Mouse (Mus musculus) spleen, postnatal 14 days (tissue): ENCODE measurements around the gene Rxfp4.

Source experiments
- DNase-seq, 2 experiments: peaks; one replicate each; pipeline ENCODE4 v3.0.0; 2021 to 2022; ENCODE audit warnings: low spot score in 2 of 2

The Rxfp4 gene

DNA sequence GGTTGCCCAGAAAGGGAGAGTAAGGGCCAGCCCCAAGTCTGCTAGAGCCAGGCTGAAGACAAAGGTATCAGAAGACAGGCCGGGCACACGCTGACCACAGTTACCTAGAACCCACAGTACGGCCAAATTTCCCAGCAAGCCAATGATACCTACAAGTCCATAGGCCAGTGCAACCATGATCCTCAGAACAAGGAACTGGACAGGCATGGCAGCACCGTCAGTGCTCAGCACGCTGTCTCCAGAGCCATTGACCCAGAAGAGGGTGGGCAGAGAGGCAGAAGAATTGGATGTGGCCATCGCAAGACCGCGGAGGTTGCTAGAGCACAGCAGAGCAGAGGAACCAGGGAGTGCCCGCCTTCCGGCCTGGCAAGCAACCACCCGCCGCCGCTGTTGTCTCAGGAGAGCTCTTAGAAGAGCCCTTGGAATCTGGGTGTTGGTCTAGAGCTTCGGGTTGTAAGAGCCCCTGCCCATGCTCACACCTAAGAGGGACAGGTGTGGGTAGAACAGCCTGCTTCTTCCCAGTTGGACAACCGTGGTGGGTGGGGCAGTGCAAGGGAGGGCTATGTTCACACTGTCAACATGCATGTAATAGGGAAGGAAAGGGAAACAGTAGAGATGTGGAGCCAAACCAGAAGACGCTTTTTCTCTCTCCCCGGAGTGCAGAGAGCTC is at the start of gene Rxfp4:
Rxfp4 (minus strand) TSS at position 297 of the 670 bp plus-strand sequence.
- DNase-seq = no peak

DNA sequence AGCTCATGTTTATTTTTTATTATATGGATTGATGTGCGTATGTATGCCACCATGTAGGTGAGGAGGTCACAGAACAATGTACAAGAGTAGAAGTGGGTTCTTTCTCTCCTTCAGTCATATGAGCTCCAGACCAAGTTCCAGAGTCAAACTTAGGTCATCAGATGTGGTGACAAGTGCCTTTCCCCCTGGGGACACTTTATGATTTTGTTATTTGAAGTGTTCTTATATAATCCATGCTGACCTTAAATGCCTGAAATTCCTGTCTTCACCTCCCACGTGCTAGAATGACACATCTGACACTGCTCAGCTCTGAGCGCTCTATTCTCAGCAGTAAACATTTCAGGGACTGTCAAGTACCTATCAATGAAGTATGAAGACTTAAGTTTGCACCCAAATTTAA is 48.3 kb upstream of the Rxfp4 start:
- DNase-seq = no peak

DNA sequence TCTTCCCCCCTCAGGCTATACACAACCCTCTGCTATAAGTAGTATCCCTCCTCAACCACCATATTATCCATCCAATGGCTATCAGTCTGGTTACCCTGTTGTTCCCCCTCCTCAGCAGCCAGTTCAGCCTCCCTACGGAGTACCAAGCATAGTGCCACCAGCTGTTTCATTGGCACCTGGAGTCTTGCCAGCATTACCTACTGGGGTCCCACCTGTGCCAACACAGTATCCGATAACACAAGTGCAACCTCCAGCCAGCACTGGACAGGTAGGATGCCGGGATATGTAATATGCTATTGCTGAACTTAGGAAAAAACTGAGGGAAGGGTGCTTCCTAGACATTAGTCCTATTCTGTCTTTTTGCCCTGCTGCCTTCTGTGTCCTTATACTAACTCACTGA is 47.3 kb upstream of the Rxfp4 start:
- no peak for DNase-seq

DNA sequence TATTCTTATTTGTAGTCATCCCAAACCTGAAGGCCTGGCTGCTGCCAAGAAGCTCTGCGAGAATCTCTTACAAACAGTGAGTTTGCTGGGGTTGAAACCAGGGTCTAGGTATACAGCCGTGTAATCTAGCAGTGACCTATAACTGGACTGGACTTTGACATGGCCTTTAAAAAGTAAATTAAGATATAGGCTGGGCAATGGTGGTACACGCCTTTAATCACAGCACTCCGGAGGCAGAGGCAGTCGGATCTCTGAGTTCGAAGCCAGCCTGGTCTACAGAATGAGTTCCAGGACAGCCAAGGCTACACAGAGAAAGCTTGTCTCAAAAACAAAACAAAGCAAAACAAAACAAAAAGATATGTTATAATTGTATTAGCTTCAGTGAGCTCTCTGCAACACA is 45.9 kb upstream of the Rxfp4 start:
- DNase-seq = no peak

DNA sequence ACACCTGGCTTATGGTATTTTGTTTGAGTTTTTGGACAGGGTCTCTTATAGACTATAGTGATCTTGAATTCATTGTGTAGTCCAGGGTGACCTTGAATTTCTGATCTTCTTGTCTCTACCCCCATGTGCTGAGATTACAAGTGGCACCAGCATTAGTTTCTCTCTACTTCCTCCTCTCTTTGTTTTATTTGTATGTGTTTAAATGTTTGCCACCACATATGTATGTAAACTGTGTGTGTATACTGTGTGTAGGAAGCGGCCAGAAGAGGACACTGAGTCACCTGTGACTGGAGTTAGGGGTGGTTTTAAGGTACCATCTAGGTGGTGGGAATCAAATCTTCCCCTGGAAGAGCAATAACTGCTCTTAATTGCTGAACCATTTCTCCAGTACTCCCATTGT is 45.1 kb upstream of the Rxfp4 start:
- DNase-seq = no peak

DNA sequence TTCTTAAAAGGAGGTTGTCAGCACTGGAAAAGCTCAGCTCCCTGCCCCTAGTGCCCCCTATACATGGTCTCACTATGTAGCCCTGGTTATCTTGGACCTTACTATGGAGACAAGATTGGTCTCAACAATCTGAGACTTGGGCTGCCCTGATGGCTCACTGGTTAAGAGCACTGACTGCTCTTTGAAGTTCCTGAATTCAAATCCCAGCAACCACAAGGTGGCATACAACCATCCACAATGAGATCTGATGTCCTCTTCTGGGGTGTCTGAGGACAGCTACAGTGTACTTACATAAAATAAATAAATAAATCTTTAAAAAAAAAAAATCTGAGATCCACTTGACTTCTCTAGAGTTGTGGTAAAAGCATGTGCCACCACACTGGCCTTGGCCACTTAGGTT is 42.6 kb upstream of the Rxfp4 start:
- DNase-seq = no peak

DNA sequence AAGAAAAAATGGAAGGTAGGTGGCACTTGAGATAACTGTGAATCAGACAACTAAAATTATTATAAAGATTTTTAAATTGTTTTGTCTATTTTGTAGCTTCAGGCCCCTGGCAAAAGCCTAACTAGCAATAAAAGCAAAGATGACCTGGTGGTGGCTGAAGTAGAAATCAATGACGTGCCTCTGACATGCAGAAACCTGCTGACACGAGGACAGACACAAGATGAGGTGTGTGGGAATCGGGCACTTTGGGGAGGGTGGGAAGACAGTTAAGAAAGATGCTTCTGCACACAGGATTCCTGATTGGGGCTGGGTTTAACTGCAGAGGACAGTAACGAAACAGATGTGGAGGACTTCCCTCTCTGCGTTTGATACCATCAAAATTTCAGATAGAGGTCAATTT is 36.1 kb upstream of the Rxfp4 start:
- DNase-seq = no peak

DNA sequence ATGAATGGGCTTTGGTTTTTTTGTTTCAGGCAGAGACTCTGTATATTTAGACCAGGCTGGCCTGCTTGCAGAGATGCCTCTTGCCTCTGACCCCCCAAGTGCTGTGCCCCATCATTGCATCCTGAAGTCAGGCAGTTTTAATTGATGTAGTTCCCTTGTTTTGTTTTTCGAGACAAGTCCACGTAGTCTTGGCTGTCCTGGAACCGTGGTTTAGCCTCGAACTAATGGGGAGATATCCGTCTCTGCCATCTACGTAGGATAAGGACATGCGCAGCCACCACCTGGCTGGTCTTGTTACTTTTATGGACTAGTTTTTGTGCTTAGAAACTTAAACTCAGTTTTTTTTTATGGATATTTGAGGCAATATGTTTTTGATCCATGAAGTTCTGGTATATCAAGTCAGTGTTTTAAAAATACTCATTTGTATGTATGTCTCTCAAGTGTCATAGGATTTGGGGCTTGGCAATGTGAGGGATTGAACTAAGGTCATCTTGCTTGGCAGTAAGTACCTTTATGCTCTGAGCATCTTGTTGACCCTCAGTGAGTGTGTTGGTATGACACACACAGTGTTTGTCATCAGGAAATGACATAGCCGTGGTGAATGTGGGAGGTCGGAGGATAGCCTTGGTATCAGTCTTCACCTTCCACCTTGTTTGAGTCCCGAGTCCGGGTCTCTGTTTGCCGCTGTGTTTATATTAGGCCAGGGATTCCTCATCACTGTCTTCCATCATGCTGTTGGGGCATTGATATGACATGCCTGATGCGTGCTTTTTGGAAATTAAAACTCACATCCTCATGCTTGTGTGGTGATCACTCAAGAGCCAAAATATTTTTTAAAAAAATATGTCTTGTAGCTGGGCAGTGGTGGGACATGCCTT is 34.0 kb upstream of the Rxfp4 start:
- no peak for DNase-seq

DNA sequence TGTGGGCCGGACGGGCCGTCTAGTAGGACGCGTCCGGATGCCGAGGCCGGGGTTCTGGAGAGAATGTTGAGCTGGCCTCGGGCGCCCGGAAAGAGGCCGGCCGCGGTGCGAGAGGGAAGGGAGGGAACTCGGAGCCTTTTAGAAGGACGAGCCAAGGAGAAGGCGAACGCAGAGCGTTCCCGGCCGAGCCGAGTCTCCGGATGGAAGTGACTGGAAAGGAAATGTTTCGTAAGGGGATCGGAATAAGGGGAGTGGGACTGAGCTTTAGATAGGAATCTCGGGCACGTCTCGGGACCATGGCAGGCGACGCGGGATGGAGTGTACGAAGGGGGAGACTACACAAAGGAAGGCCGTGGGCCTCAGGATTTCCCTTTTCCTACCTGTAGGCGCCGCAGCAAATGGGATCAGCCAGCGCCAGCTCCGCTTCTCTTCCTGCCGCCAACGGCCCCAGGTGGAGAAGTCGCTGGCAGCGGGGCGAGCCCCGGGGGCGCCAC is 33.1 kb upstream of the Rxfp4 start:
- peak in 1 of 2 experiments; percentile 7 for DNase-seq

DNA sequence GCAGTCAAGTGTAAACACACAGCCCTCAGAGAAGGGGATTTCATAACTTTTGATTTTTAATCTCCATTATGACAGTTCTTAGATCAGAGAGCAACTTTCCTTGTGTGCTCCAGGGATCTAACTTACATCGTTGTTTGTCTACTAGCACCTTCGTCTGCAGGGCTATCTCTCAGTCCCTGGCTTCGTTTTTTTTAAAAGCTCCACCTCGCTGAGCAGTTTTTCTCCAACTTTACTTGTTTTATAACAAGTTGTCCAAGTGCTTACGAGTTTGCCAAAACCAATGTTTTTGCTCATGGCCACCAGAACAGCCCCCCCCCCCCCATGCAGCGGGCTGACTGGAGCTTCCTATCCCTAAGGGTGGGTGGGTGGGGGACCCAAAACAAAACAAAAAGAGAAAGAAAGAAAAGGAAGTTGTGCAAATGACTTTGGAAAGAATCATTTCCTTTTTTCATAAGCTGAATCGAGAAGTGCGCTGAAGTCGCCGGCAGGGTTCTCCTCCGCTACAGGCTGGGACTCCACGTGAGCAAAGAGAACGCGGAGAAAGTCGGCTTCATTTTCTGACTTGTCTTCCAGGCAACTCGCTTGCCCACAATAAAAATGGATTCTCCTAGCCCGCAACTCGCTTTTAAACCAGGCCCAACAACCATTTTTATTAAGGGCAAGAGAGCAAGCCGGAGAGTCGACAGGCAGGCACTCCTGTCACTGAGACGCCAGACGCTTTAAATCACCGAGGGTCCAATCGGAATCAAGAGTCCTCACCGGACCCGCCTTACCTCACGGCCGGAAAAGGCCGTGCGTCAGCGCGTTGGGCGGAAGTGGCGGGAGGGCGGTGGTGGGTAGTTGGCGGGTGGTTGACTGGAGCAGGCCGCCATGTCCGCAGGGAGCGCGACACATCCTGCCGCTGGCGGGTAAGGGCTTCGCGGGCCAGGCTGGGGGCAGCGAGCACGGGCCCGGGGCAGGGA is 32.3 kb upstream of the Rxfp4 start, which contains the start of gene Khdc4:
Khdc4 (plus strand) TSS at position 824 of the 962 bp plus-strand sequence.
- DNase-seq = peak; percentile 89 to 92

DNA sequence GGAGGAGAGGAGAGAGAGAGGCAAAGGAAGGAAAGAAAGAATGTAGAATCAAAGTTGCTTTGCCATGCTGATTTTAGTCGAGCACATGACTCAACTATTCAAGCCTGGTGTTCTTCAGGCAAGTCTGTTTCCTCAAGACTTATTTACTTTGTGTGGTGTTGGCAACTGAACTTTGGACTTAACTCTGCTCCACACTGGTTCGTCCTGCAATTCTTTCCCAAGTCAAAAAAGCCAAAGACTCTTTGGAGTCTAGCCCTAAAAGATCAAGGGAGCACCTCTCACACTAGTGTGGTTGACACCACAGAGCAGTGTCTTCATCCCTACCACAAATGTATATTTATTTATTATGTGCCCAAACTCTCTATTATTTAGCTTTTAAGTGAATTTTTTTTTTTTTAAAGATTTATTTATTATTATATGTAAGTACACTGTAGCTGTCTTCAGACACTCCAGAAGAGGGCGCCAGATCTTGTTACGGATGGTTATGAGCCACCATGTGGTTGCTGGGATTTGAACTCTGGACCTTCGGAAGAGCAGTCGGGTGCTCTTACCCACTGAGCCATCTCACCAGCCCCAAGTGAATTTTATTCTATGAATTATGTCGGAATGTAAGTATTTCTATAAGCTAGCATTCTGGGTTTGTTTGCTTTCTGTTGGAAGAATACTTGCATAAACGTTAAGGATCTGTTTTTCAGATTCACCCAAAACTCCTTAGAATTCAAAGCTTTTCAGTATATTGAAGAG is 31.5 kb upstream of the Rxfp4 start:
- DNase-seq = no peak

DNA sequence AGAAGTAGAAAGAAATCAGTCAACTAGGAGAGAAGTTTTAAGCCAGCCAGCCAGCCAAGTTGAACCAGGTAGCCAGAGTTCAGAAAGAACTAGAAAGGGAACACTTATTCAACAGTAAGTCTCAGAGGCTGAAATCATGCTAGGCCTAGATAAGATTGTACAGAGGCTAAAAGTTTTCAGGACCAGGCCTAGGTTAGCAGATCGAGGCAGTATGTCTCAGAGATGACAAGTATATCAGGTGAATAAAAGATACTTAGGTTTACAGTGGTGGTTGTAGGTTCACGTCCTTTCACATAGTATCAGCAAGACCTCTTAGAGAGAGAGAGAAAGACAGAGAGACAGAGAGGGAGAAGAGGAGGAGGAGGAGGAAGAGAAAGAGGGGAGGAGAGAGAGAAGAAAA is 30.9 kb upstream of the Rxfp4 start:
- DNase-seq = no peak

DNA sequence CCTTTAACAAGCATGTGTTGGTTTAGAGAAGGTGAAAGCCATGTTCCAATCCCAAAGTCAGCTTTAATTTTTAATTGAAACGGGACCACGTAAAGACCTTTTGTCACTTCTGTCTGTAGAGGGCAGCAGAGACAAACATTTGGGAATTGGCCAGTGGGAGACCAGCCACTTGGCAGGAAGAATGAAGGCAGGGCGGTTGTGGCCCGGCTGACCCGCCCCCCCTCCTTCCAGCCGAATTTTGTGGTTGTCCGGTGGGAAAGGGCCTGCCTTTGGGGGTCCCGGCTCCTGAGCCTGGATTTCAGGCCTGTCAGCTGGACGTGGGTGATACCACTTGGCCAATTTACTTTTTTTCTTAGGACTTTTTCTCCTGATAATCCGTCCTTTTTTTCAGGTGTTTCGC is 24.5 kb upstream of the Rxfp4 start:
- peak in 1 of 2 experiments; percentile 41 for DNase-seq

DNA sequence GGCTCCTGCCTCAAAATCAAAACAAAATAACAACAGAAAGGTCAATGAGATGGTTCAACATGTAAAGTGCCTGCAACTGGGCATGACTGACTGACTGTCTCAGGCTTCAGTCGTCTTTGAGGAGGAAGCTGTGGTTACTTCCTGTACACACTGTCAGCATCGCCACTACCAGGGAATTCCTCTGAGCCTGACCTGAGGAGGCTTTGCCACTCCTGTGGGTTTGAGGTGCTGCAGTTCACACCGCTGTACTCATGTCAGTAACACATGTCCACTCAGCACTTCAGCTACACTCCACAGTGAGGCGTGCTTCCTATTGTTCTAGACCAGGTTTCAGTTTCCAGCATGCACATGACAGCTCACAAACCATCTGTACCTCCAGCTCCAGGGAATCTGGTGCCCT is 11.2 kb upstream of the Rxfp4 start:
- no peak for DNase-seq

DNA sequence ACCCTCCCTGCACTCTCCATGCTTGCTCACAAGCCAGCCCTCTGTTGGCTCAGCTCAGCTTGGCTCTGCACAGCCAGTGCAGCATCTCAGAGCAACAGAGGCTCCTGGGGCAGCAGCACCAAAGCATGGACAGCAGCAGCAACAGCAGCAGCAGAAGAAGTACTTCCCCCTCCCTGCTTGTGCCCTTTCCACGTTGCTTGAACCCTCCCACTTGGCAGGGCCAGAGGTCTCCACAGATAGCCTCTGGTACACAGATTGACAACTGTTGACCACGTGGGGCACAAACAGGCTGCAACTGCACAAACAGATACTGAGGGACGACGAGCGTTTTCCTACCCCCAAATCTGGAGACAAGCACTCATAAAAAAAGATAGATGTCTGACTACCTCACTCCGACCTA is 6.9 kb upstream of the Rxfp4 start:
- DNase-seq = no peak

DNA sequence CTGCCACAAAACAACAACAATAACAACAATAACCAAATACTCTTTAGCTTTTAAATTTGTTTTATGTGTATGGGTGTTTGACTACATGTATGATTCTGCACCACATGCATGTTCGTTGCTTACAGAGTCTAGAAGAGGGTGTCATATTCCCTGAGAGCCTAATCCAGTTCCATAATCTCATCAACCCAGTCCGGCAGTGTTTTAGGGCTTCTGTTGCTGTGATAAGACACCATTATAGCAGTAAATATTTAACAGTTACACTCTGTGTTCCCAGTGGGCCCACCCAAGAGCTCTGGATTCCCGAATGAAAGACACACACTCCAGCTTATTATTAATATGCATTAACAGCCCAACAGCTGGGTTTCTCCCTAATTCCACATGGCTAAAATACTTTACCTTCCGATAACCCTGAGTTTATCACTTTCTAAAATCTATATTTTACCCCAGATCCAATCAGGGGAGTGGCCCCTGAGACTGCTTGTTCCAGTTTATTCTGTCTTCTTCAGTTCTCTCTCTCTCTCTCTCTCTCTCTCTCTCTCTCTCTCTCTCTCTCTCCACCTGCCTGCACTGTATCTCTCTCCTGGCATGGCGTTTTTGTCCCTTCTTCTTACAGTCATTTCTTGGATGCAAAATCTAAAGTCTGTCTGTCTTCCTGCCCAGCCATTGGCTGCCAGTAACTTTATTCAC is 5.6 kb upstream of the Rxfp4 start:
- no peak for DNase-seq

DNA sequence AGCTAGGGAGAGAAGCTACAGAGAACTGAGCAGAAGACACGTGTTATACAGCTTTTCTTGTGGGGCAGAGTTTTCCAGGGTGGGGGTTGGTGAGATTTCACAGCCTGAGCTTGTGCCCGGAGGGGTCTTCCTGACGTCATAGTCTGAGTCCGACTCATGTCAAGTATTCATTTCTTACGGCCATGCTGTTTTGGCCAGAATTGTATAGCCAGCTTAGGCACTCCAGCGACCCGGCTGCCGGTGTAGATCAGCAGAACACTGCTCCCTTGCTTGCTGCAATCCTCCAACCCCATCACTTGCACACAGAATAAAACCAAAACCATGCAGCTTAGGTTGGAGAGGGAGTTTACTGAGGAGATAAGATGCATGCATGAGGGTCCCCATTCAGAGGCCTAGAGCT is 2.7 kb upstream of the Rxfp4 start:
- DNase-seq = no peak

DNA sequence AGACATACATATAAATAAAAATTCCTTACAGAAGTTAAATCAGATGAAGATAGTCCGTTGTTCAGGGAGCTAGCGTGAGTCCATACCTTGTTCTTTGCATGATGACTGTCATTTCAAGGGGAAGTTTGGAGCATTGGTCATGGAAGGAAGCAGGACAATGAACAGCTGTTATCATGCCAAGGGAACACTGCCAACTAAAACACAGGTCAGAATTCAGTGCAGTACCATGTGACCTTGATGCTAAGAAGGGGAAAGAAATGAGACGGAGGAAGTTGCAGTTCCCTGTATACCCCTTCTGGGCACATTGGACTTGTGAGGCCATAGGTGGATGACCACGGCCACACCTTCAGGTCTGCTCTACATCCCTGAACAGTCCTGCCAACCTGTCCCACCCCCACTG is 1.7 kb upstream of the Rxfp4 start:
- DNase-seq = no peak

DNA sequence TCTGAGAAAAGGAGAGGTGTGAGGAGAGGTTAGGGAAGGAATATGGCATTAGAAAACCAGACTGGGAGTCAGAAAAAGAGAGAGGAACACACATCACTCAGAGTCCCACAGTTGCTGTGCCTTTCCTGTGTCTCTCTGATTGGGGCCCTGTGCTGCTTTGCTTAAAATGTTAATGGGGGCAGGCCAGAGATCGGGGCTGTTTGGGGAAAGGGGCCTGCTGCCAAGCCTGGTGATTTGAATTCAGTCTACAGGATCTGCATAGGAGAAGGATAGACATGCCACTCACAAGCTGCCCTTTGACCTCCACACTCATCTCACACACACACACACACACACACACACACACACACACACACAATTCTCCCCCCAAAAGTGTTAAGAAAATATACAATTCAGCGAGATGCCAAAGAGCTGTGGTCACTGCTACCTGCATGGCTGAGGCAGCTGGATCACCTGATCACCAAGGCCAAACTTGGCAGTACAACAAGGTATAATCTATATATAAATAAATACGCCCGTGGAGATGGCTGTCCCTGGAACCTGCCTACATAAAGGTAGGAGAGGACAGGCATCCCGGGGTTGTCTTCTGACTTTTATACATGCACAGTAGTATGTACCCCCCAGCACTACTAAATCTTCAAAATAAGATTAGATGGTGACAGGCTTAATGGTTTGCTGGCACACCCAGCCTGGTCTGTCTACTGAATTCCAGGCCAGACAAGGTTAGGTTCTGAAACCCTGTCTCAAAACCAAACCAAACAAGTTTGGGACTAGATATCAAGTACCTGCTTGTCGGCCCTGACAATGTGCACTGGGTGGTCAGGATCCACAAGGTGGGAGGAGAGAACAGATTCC is 801 bp upstream of the Rxfp4 start:
- DNase-seq = no peak
